Mouse (Mus musculus) adrenal gland, postnatal 4 days (tissue): ENCODE results near the gene Slc7a7. TPM values are rescaled to one million over a fixed set of nuclear protein-coding genes. Genes with fewer than 3 reads are reported as not detected.

ENCODE experiments used
- DNase-seq, 2 experiments: peaks; one replicate each; pipeline ENCODE4 v3.0.0; 2021 to 2022; ENCODE audit warnings: low spot score in 2 of 2, mixed read lengths in 2 of 2
- total RNA-seq, 2 experiments: library from RNA; stranded (reverse); gene quantifications; 2 replicates each; pipeline ENCODE4 v1.2.3; 2021

The Slc7a7 gene
- total RNA-seq, 2 experiments from 2014 or later = 8.0 to 18.2 TPM

DNA sequence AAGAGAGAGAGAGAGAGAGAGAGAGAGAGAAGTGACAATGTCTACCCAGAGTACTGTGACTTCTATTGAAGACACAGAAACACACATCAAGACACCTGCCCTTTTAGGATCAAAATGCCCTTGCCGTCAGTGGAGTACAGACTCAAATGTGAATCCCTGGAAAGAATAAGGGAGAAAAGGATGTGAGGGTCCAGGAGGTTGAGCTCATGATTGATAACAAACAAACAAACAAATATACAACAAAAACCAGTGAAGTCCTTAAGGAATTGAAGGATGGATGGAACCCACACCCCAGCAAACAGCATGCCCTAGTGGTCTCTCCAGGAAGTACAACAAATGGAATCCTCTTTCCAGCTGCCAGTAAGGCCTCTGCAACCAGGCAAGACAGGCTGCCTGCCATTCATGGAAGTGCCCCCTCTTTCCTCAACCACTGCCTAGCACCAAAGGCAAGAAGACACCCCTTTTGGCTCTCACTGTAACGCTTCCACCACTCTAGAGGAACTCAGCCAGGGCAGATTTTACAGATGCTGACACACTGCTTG lies 4.9 kb downstream of the Slc7a7 start:
- DNase-seq = no peak

DNA sequence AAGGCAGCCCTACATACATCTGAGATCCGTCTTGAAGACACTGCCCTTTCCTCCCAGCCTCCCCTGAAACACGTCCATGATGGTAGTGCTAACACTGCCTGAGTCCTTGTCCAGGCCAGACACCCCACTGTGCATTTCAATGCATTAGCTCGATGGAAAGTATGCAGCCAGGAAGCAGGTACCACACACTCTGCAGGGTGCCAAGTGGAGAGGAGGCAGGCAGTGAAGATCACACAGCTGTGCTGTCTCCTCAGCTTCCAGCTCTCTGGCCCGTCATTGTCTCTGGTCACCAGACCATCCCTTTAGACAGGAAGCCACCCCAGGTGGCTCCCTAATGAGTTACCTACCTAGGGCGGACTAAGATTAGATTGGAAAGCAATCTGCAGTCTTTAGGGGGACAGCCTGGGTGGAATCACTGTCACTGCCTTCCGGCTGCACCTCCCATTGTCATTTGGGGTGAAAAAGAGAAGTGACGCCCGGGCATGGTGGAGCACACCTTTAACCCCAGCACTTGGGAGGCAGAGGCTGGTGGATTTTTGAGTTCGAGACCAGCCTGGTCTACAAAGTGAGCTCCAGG lies 5.5 kb downstream of the Slc7a7 start:
- DNase-seq = no peak

GRCm38 (mm10) chr14:54409980-54410810 lies 7.4 kb downstream of the Slc7a7 start:
- no peak for DNase-seq

DNA sequence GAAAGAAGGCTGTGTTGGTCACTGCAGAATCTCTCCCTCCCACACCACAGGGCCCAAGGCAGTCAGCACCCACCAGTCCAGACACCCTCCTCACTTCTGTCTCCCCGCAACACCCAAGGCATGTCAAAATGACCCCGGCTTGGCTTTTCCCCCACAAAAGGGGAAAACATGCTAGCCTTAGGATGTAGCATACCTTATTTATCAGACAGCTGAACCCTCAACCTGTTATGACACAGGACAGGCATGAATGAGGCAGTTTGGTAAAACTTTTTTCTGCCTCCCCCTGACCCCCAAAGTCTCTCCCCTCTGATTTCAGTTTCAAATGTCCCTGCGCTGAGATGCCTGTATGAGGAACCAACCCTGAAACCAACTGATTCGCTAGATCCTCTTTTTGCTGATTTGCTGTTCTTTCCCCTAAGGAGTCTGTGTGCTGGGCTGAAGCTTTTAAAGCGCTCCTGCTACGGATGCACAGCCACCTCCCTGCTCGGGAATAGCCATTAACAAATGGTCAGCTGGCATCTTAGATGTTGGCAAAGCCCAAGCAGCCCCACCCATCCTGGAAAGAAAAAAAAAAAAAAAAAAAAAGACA lies 8.4 kb downstream of the Slc7a7 start:
- DNase-seq = no peak

DNA sequence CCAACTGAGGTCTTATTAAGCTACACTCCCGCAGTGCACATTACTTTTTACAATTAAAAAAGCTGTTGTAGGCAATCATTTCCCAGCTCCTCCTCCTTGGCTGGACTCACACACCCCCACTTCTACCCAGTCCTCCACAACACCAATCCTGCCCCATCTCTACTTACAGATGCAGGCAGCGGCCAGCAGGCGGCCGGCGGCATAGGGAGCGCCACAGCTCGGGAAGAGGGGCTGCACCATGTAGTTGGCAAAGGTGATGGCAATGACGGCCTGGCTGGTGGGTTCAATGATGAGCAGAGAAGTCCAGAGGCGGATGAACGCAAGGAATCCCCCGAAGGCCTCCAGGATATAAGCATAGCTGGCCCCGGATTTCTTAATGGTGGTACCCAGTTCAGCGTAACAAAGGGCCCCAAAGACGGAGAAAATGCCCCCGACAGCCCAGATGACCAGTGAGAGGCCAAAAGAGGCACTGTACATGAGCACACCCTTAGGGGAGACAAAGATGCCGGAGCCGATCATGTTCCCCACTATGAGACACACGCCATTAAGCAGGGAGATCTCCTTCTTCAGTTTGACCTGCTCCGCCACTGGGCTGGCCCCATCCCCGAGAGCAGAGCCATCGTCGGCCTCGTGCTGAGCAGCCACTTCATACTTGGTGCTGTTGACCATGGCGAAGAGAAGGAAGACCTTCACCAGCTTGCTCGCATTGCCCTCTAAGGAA lies 9.1 kb downstream of the Slc7a7 start:
- DNase-seq = no peak

- DNase-seq = no peak
These were observed 15.9 kb downstream of the Slc7a7 start for GRCm38 (mm10) chr14:54401723-54402122.

GRCm38 (mm10) chr14:54398921-54399382 lies 18.6 kb downstream of the Slc7a7 start:
- DNase-seq = no peak

GRCm38 (mm10) chr14:54398528-54398916 lies 19.1 kb downstream of the Slc7a7 start:
- DNase-seq = no peak

DNA sequence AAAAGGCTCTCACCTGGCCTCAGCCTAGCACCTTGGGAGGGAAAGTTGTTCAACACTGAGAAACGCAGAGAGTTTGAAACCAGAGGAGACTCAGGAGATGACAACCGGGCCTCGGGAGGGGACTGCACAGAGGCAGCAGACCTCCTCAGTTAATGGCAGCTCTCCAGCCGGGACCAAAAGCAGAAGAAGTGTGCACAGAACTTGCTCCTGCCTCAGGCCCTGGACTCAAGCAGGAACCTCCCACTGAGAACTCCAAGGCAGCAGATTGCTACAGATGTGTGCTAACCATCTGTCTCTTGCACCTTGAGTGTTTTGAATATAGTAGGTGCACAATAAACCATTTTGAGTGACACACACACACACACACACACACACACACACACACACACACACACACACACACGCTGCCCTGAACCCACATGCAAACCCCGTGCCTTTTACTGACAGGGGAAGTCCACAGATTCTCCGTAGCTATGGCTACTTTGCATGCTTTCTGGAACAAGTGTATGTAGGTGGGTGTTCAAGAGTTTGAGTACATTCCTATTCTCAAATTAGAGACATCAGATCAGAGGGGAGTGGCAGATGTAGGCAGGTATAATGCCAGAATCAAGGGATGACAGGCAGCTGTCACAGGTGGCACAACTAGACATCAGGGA lies 19.6 kb downstream of the Slc7a7 start:
- no peak for DNase-seq

DNA sequence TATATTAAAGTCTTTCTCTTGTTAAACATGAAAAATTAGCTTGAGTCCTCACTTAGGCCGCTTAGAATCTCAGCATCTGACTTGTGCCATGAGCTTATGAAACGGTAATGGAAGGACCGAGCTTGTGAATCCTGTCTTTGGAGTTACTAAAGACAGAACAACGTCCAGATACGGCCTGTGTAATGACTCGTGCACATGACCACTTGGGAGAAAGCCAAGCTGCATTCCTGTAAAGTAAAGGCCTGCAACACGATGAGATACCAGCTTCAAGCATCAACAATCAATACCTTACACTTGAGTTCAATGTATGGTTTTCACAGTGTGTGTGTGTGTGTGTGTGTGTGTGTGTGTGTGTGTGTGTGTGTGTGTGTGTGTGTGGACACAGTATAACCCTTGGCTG lies 20.9 kb downstream of the Slc7a7 start:
- no peak for DNase-seq

- no peak for DNase-seq
These were observed 23.3 kb downstream of the Slc7a7 start for GRCm38 (mm10) chr14:54394309-54394708.

GRCm38 (mm10) chr14:54393794-54394193 lies 23.8 kb downstream of the Slc7a7 start:
- no peak for DNase-seq

GRCm38 (mm10) chr14:54390843-54391242 lies 26.7 kb downstream of the Slc7a7 start:
- no peak for DNase-seq

DNA sequence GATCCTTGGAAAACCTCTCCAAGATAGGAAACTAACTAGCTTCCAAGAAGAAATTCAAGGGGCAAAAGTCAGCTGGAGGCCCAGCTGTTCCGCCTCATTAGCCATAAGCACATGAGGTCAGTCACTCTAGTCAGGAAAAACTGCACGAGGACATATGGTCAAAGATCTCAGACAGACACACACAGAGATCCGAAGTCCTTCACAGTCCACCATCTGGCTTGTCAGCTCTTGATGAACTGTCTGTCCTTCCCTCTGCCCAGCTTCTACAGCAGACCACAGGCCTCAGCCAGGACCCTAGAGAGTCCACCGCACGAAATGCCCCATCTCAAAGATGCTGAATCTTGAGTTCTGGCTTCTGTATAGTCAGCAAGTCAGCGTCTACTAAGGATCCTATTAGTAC lies 30.0 kb downstream of the Slc7a7 start:
- no peak for DNase-seq

DNA sequence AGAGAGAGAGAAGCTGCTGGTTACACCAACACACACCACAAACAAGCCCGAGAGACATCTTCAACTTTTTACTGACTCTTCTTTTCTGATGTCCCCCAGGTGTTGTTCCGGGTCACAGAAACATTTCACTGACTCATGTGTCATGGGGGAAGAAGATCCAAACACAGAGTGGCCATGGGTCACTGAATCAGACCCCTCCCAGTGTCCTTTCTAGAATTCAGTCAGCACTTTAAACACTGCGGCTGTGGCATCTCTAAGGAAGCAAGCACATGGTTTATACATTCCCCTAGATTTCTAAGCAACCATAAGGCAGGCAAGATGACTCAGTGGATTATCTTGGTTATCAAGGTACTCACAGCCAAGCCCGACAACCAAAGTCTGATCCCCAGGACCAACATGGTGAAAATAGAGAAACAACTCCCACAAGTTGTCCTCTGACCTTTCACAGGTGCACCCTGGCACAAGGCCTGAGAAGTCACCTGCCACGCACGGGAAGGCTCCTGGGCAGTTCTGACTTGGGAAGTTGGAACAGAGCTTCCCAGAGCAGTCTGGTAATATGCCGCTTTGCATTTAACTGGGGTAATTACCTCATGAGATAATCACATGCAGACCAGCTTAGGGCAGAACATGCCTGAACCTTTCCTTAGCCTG lies 31.5 kb downstream of the Slc7a7 start:
- DNase-seq = no peak

DNA sequence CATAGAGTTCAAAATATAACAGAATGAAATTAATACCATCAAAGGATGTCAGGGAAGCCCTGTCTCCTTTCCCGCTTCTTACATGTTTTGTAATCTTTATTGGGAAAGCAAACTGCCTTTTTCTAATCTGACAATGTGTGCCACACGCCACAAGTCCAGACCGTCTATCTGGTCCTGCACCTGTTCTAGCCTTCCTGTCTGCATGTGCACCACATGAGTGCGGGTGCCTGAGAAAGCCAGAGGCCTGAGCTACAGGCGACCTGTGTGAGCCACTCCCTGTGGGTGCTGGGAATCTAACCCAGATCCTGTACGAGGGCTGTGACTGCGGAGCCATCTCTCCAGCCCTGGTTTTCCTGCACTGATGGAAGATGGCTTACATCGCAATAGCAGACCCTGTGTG lies 33.2 kb downstream of the Slc7a7 start:
- DNase-seq = no peak

- DNase-seq = no peak
These were observed 34.2 kb downstream of the Slc7a7 start for GRCm38 (mm10) chr14:54383355-54383771.

- no peak for DNase-seq
These were observed 34.9 kb downstream of the Slc7a7 start for GRCm38 (mm10) chr14:54382641-54383040.

DNA sequence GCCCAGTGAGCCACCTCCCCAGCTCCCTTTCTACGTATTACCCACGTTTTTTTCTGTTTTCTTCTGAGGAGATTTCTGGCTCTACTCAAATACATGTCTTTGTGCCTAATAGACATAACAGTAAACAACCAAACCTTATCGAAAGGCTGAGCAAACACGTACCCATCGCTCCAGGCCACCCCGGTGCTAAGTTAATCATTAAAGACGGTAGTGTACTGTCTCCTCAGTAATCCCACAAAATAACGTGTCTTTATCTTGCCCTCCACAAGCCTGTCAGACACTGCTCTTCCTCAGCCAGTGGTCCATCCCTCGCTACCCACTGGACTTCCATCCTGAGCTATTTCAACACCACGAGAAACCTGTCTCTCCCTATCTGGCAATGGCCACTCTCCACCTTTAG lies 35.8 kb downstream of the Slc7a7 start:
- no peak for DNase-seq

DNA sequence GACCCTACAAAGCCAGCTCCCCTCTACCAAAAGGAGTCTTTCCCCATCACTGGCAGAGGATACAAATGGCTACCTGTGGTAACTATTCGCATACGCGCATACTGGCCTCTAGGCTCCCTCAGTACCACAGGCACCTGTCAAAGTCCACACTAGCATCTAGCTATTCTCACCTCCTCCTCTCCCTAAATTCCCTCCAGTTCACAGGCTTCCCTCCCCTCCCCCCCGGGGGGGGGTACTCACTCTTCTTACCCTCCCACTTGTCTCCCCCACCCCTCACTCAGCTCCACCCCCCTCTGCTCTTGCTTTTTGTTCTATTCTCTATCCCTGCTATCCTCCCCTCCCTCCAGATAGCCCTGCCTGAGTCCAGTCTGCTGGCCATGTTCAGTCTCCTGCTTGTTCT lies 37.0 kb downstream of the Slc7a7 start:
- no peak for DNase-seq
